Mouse (Mus musculus): ENCODE results near the gene Nek5. TPM values are rescaled to one million over a fixed set of nuclear protein-coding genes. Genes with fewer than 3 reads are reported as not detected.
A peak's percentile ranks its signal among the peaks of the same experiment; 100 is the strongest.

Nek5 gene
- polyA plus RNA-seq, 1 experiment from 2014 or later, result 0.55 TPM

GRCm38 (mm10) chr8:22037022-22037421 lies 87.8 kb downstream of the Nek5 start:
- Histone ChIP-seq H3K4me3 (ENCODE audit: low read length) (no peak overlapping the region), H3K36me3 (ENCODE audit: control insufficient read depth, insufficient read depth, low read length) (no peaks in the 10 kb centered on the region), H3K27me3 (replicated peaks; ENCODE audit: control insufficient read depth, insufficient read depth, low read length) (no peaks in the 10 kb centered on the region), H3K4me2 (ENCODE audit: low read depth, low read length) (no peak overlapping the region), H3K9ac (ENCODE audit: low read depth, low read length) (no peak overlapping the region), H3K4me1 (ENCODE audit: control insufficient read depth, insufficient read depth, low read length) (0 out of 2 replicates have a peak, but pooled peaks cover 5% of the 10 kb centered on the region), H3K9me3 (ENCODE audit: control insufficient read depth, low read length) (no peaks in the 10 kb centered on the region), H3K27ac (ENCODE audit: low read length) (peak overlapping the region; percentile 62)
- 50% methylated on average over 7 of the region's 7 CpGs for WGBS
- ATAC-seq, result peak; percentile 85

GRCm38 (mm10) chr8:22036137-22036536 lies 88.7 kb downstream of the Nek5 start:
- no peaks in the 10 kb centered on the region for H3K36me3 ChIP-seq (ENCODE audit: control insufficient read depth, insufficient read depth, low read length)
- no peak overlapping the region for H3K27ac ChIP-seq (ENCODE audit: low read length)
- no peak overlapping the region for H3K4me3 ChIP-seq (ENCODE audit: low read length)
- no peak overlapping the region for H3K4me2 ChIP-seq (ENCODE audit: low read depth, low read length)
- no peaks in the 10 kb centered on the region for H3K9me3 ChIP-seq (ENCODE audit: control insufficient read depth, low read length)
- no peak overlapping the region for H3K9ac ChIP-seq (ENCODE audit: low read depth, low read length)
- H3K4me1 ChIP-seq (ENCODE audit: control insufficient read depth, insufficient read depth, low read length), result 0 out of 2 replicates have a peak, but pooled peaks cover 5% of the 10 kb centered on the region
- 90% methylated on average over 9 of the region's 9 CpGs for WGBS
- no peaks in the 10 kb centered on the region for H3K27me3 ChIP-seq (replicated peaks; ENCODE audit: control insufficient read depth, insufficient read depth, low read length)
- ATAC-seq, result no peak

DNA sequence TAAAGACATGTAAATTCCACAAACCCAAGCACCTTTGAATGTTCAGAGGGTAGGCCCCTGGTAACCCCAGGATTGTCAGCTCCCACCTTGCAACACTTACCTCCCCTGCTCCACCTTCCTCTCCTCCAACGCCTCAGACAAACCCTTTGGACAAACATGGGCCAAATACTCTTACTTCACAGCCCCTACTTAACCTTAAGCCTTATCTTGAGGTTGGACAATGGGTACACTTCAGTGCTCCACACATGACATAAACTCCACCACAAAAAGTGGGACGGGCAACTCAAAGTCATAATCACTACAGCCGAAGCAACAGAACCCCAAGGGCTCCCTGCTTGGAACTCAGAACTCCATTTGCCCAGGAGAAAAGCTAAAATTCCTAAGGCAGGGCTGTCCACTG lies 93.9 kb downstream of the Nek5 start:
- no peaks in the 10 kb centered on the region for H3K27me3 ChIP-seq (replicated peaks; ENCODE audit: control insufficient read depth, insufficient read depth, low read length)
- ATAC-seq, result no peak
- 81% methylated on average over 3 of the region's 3 CpGs for WGBS

DNA sequence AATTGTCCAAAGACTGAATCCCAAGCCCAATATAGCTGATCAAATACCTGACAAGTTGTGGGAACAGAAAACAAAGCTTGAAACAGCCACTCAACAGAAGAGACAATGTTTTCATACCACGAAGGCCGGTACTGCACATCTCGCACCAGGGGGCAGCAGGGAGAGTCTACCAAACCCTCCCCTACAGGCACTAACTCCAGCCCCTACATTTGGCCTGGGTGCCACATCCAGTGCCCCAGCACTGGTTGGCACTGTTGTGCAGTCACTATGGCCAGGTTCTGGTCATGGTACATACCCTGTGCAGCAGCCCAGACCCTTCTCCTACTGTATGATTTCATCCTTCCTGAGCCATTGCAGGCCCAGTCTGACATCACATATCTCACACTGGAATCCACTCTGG lies 95.9 kb downstream of the Nek5 start:
- ATAC-seq, result no peak
- no peak overlapping the region for H3K4me3 ChIP-seq (ENCODE audit: low read length)
- no peaks in the 10 kb centered on the region for H3K4me1 ChIP-seq (ENCODE audit: control insufficient read depth, insufficient read depth, low read length)
- H3K27me3 ChIP-seq (replicated peaks; ENCODE audit: control insufficient read depth, insufficient read depth, low read length), result no peaks in the 10 kb centered on the region
- no peak overlapping the region for H3K27ac ChIP-seq (ENCODE audit: low read length)
- H3K9me3 ChIP-seq (ENCODE audit: control insufficient read depth, low read length), result no peaks in the 10 kb centered on the region
- no peak overlapping the region for H3K9ac ChIP-seq (ENCODE audit: low read depth, low read length)
- WGBS, result 85% methylated on average over 3 of the region's 3 CpGs
- H3K4me2 ChIP-seq (ENCODE audit: low read depth, low read length), result no peak overlapping the region
- no peaks in the 10 kb centered on the region for H3K36me3 ChIP-seq (ENCODE audit: control insufficient read depth, insufficient read depth, low read length)

More for the DNA sequence above, 93.9 kb downstream of the Nek5 start:
- Histone ChIP-seq H3K27ac (ENCODE audit: low read length) (no peak overlapping the region), H3K4me3 (ENCODE audit: low read length) (no peak overlapping the region), H3K4me1 (ENCODE audit: control insufficient read depth, insufficient read depth, low read length) (no peaks in the 10 kb centered on the region), H3K36me3 (ENCODE audit: control insufficient read depth, insufficient read depth, low read length) (no peaks in the 10 kb centered on the region), H3K4me2 (ENCODE audit: low read depth, low read length) (no peak overlapping the region), H3K9ac (ENCODE audit: low read depth, low read length) (no peak overlapping the region), H3K9me3 (ENCODE audit: control insufficient read depth, low read length) (no peaks in the 10 kb centered on the region)

DNA sequence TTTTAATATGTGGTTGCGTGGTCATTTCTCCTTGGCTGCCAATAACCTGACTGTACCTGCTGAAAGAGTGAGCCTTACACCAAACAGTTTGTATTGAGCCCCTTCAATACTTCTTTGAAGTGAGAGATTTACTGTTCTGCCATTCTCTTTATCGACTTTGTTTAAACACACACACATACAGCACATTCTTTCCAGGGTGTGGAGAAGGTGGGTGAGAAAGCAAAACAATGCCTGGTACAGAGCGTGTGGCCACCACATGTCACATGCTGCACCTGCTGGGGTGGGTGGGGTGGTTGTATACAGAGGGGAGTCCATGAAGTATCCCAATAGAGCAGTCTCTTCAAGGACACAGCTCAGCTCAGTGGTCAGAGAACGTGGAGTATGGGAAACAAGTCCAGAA lies 99.6 kb downstream of the Nek5 start:
- Histone ChIP-seq H3K27ac (ENCODE audit: low read length) (no peak overlapping the region), H3K36me3 (ENCODE audit: control insufficient read depth, insufficient read depth, low read length) (no peaks in the 10 kb centered on the region), H3K4me2 (ENCODE audit: low read depth, low read length) (no peak overlapping the region), H3K4me1 (ENCODE audit: control insufficient read depth, insufficient read depth, low read length) (no peaks in the 10 kb centered on the region), H3K27me3 (replicated peaks; ENCODE audit: control insufficient read depth, insufficient read depth, low read length) (no peaks in the 10 kb centered on the region), H3K4me3 (ENCODE audit: low read length) (no peak overlapping the region), H3K9ac (ENCODE audit: low read depth, low read length) (no peak overlapping the region), H3K9me3 (ENCODE audit: control insufficient read depth, low read length) (no peaks in the 10 kb centered on the region)
- ATAC-seq, result peak; percentile 75
- 45% methylated on average over 4 of the region's 4 CpGs for WGBS

Other genes with a start within 250 kb of the Nek5 start
- not detected in 2 replicates for gene Defb9, start 239.6 kb downstream of the Nek5 start, polyA plus RNA-seq (2015; fragmentation: Nextera tagmentation; extraction: Ambion mirVana)
- not detected in 2 replicates for gene Defb11, start 218.6 kb downstream of the Nek5 start, polyA plus RNA-seq (2015; fragmentation: Nextera tagmentation; extraction: Ambion mirVana)
- not detected in 2 replicates for gene Defb15, start 192.3 kb downstream of the Nek5 start, polyA plus RNA-seq (2015; fragmentation: Nextera tagmentation; extraction: Ambion mirVana)
- gene Defb35, start 186.7 kb downstream of the Nek5 start, polyA plus RNA-seq (2015; fragmentation: Nextera tagmentation; extraction: Ambion mirVana), result not detected in 2 replicates
- not detected in 2 replicates for gene Defb13, start 178.3 kb downstream of the Nek5 start, polyA plus RNA-seq (2015; fragmentation: Nextera tagmentation; extraction: Ambion mirVana)
- not detected in 2 replicates for gene Fam90a1a, start 166.3 kb downstream of the Nek5 start, polyA plus RNA-seq (2015; fragmentation: Nextera tagmentation; extraction: Ambion mirVana)
- gene Ccdc70, start 155.3 kb downstream of the Nek5 start, polyA plus RNA-seq (2015; fragmentation: Nextera tagmentation; extraction: Ambion mirVana), result not detected in 2 replicates
- 4.7 and 5.1 TPM in 2 replicates for gene Atp7b, start 64.7 kb downstream of the Nek5 start, polyA plus RNA-seq (2015; fragmentation: Nextera tagmentation; extraction: Ambion mirVana)
- gene Alg11, start 64.3 kb downstream of the Nek5 start, polyA plus RNA-seq (2015; fragmentation: Nextera tagmentation; extraction: Ambion mirVana), result 28.7 and 30.4 TPM in 2 replicates
- gene Nek3, start 41.4 kb upstream of the Nek5 start, polyA plus RNA-seq (2015; fragmentation: Nextera tagmentation; extraction: Ambion mirVana), result 4.6 TPM in 2 replicates
- gene Ckap2, start 60.8 kb upstream of the Nek5 start, polyA plus RNA-seq (2015; fragmentation: Nextera tagmentation; extraction: Ambion mirVana), result 27.9 and 33.0 TPM in 2 replicates
- gene Vps36, start 67.8 kb upstream of the Nek5 start, polyA plus RNA-seq (2015; fragmentation: Nextera tagmentation; extraction: Ambion mirVana), result 28.9 and 34.0 TPM in 2 replicates
- gene Thsd1, start 102.3 kb upstream of the Nek5 start, polyA plus RNA-seq (2015; fragmentation: Nextera tagmentation; extraction: Ambion mirVana), result 7.2 and 7.8 TPM in 2 replicates
- gene Tpte, start 158.4 kb upstream of the Nek5 start, polyA plus RNA-seq (2015; fragmentation: Nextera tagmentation; extraction: Ambion mirVana), result 0.05 TPM in 1 of 2 replicates, not detected in the other